Mouse (Mus musculus): ENCODE data around the gene Igf2bp1.
"Not testable (repeated sequence)": the region's sequence is repeated elsewhere in the genome, so short reads cannot be mapped to it uniquely, and the experiment has no call there.

GRCm38 (mm10) chr11:95923477-95923876 lies 82.3 kb downstream of the Igf2bp1 start:
- TF ChIP-seq CTCF (IDR thresholded peaks at IDR 0.05; ENCODE audit: borderline replicate concordance, insufficient read depth, low read length); POLR2A (IDR thresholded peaks at IDR 0.05; ENCODE audit: low read depth, low read length): not testable (repeated sequence)
